Mouse (Mus musculus) gastrocnemius, adult 2 months (tissue): ENCODE results near the gene Magi1. TPM values are rescaled to one million over a fixed set of nuclear protein-coding genes. Genes with fewer than 3 reads are reported as not detected.

Experiments
- DNase-seq: peaks from one replicate; pipeline ENCODE4 v3.0.0; 2022
- H3K27ac ChIP-seq: fragments of 200-600 bp; 2 replicates; pipeline ENCODE4 v1.8.1; 2022; ENCODE audit warnings: mild to moderate bottlenecking
- H3K4me3 ChIP-seq: fragments of 200-600 bp; 2 replicates; pipeline ENCODE4 v1.8.1; 2022; ENCODE audit warnings: mild to moderate bottlenecking, moderate library complexity
- CTCF ChIP-seq: fragments of 200-600 bp; IDR thresholded peaks from 2 replicates; pipeline ENCODE4 v1.8.1; 2022; ENCODE audit warnings: antibody characterized with exemption, mild to moderate bottlenecking, moderate library complexity
- intact Hi-C: fragments of 180-260 bp; cut with DNase I; formaldehyde crosslinking; loops from one replicate; pipeline ENCODE4 v1.15.1; 2025
- total RNA-seq, 2 experiments: library from RNA; stranded (reverse); gene quantifications; 2 replicates each; pipeline ENCODE4 v1.2.3; 2021

Gene Magi1
- total RNA-seq, 2 experiments from 2014 or later, result 4.2 to 4.5 TPM

DNA sequence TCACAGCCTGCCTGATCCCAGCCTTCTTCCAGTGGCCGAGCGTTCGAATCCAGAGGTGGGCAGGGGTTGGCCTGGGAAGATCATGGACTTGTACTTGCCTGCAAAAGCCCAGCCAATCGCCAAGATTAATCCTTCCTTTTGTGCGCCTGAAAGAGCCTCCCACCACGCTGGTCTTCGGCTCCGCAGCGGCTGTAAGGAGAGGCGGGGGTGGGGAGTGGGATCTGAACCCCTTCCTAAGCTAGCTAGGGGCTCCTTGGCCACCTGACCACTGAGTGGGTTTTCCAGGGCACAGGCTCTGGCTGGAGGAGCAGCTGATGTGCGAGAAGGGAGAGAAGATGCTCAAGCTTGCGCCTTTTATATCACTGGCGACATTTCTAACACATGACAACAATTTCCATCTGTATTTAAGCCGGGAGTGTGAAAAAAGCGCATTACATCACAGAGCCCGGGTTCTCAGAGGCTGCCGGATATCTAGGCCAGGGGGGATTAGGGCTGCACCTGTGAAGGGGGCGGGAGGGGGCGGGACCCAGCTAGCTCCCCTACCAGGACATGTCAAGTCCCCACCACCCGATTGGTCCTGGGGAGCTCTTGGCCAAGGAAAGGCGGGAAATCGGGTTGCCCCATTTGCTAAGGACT lies 370.4 kb downstream of the Magi1 start:
- Histone ChIP-seq H3K27ac (peak overlapping the region; percentile 35), H3K4me3 (peak overlapping the region; percentile 45)
- no peak for DNase-seq
- TF ChIP-seq CTCF, result no peak
- intact Hi-C loops, result no loop called here

DNA sequence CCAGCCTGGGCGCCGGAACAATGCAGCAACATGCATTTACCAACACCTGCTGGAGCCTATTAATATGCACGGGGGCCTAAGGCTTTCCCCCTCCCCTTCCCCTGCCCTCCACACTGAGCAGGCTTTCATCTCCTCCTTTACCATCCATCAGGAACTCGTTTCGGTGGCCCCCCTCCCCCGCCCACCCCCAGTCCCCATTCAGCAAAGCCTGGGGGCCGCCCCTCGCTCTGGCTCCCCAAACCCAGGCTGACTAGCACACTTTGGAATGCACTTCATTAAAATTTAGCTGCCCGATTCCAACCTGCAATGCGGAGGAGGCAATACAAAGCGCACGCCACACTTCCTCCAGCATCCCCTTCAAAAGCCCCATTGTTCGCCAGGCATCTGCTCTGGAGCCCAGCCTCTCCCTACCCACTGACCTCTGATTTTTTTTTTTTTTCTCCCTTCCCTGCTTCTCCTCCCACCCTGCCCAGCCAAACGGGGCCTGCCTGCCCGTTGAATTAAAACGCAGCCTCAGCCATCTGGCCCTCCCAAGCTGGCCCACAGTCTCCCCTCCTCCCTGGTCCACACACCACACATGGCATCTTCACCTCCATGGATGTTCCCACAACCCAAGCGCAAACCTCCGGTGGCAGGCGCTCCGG lies 371.0 kb downstream of the Magi1 start:
- intact Hi-C loops, result no loop called here
- Histone ChIP-seq H3K27ac (peak overlapping the region; percentile 35), H3K4me3 (peak overlapping the region; percentile 45)
- no peak for DNase-seq
- no peak for TF ChIP-seq CTCF

DNA sequence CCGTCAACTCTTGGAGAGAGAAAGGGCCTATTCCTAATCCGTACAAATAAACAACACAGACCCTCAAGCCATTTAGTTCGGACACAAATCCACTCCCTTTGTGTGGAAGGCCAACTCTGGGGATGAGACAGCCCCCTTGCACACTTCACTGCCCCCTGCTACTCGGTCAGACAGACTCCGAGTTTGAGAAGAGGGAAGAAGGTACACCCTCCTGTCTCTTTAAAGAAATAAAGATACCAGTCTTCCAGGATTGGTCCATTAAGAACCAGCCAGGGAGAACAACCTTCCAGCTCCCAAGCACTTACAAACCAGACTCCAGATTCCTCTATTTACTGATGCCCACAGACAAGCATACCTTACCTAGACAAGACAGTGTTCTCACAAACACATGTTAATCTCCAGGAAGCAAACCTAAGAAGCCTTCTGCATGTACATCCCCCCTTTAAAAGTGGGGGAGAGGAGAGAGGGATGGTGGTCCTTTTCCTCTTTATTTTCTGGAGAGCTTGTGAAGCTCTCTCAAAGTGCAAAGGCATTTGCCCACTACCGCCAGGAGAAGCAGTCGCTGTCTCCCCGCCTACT lies 371.6 kb downstream of the Magi1 start:
- intact Hi-C loops, result no loop called here
- Histone ChIP-seq H3K4me3 (no peak overlapping the region; the same call in 1 of the 2 replicates), H3K27ac (peak overlapping the region; percentile 31; the same call in 1 of the 2 replicates)
- TF ChIP-seq CTCF, result no peak
- no peak for DNase-seq

DNA sequence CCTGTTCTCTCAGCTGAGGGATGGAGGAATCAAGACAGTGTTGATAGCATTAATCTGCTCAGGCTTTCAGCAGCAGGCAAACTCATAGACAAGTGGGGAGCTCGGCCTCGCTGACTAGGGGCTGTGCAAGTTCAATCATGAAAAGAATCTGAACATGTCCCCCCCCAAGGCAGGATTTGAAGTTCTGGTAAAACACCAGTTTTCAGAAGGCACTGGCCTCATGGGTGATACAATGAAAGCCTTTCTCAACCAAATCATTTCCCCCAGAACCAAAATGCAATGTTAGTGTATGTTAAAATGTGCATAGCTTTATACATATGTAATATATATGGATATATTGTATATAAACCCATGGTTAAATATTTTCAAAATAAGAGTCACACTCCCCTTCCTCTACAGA lies 372.3 kb downstream of the Magi1 start:
- TF ChIP-seq CTCF, result no peak
- Histone ChIP-seq H3K4me3 (no peak overlapping the region), H3K27ac (no peak overlapping the region)
- DNase-seq, result no peak
- intact Hi-C loops, result no loop called here

DNA sequence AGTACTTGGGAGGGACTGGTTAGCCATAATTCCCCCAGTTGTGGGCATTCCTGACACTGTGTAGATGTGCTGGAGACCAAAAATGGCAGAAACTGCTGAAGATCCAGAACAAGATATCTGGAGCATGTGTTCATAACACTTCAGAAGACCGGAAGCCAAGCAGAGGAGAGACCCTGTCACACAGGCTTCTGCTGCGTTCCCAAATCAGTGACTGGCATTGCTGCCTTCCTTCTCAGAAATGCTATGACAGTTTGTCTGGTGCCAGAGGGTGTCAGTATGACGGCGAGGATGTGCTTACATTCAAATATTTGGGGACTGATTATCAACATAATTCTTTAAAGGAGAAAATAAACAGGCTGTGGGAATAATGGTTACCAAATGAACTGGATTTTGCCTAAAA lies 373.7 kb downstream of the Magi1 start:
- Histone ChIP-seq H3K27ac (no peak overlapping the region), H3K4me3 (no peak overlapping the region)
- intact Hi-C loops, result loop anchor here (10.0 kb wide), 1 partner anchor 115 kb away; no protein-coding TSS in a partner anchor
- DNase-seq, result no peak
- no peak for TF ChIP-seq CTCF

DNA sequence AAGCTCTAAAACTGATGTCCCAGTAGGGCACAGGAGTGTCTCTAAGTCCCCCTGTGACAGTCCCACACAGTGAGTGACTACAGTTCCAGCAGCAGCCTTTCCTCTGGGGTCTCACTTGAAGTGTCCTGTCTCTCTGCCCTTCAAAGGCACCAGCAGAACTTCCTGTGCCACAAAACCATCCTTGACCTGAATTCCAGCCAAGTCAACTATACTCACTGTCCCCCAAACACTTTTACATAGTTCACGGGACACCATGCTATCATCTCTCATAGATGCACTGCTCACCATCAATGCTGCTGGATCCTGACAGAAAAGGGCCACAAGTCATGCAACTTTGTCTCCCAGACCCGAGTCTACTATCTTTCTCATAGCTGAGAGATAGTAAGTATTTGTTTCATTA lies 378.7 kb downstream of the Magi1 start:
- no peak for TF ChIP-seq CTCF
- intact Hi-C loops, result loop anchor here (10.0 kb wide), 1 partner anchor 110 kb away; no protein-coding TSS in a partner anchor
- DNase-seq, result no peak
- Histone ChIP-seq H3K4me3 (no peak overlapping the region), H3K27ac (no peak overlapping the region)

DNA sequence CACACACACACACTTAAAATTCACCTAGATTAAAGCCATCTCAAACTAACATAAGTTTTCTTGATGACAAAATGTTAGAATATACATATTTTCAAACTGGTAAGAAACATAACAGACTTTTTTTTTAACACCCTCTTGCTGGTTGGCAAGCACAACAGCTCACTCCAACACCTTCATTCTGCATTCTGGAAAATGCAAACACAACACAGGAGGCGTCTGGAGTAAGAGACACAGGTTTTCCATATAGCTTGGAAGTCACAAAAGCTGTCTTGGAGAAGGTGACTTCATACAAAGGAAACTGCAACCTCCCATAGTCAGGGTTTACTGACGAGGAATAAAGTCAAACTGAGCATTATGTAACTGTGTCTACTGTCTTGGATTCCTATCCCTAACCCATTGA lies 381.5 kb downstream of the Magi1 start:
- no peak for TF ChIP-seq CTCF

DNA sequence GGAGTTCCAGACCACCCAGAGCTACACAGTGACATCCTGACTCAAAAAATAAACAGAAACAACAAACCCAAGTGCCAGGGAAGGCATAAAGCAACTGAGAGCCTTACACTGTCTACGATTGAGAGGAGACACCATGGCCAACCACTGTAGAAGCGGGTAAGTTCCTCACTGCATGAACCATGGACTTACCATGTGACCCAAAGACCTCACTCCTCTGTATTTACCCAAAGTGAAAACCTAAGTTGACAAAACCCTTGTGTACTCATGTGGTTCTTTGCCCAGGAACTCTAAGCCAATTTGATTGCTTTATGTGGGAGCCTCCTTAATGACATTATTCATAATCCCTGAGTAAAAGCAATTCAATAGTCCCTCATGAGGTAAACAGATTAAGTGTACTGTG lies 382.3 kb downstream of the Magi1 start:
- H3K27ac ChIP-seq, result no peak overlapping the region
- no peak for DNase-seq
- intact Hi-C loops, result loop anchor here (10.0 kb wide), 1 partner anchor 107 kb away; no protein-coding TSS in a partner anchor
- no peak overlapping the region for H3K4me3 ChIP-seq
- no peak for TF ChIP-seq CTCF

More for the DNA sequence above, 381.5 kb downstream of the Magi1 start:
- no peak overlapping the region for H3K27ac ChIP-seq
- H3K4me3 ChIP-seq, result no peak overlapping the region
- intact Hi-C loops, result loop anchor here (10.0 kb wide), 1 partner anchor 107 kb away; no protein-coding TSS in a partner anchor
- no peak for DNase-seq

DNA sequence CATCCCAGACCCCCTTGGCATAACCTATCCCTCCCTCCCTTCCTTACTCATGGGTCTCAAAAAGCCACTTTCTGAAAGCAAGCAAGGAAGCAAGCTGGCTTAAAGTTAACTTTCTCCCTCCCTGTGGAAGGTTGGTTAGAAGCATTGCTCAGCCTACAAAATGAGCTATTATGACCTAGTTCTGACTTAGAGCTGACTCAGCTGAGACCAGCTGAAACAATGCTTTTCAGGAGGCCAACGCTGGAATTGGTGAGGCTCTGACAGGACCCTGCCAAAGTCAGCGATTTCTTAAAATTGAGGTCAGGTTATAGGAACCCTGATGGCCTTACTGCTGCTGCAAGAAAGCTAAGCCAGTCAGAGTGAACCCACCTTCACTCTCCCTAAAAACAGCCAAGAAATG lies 386.2 kb downstream of the Magi1 start:
- intact Hi-C loops, result no loop called here
- no peak overlapping the region for H3K4me3 ChIP-seq
- DNase-seq, result no peak
- no peak for TF ChIP-seq CTCF
- no peak overlapping the region for H3K27ac ChIP-seq

DNA sequence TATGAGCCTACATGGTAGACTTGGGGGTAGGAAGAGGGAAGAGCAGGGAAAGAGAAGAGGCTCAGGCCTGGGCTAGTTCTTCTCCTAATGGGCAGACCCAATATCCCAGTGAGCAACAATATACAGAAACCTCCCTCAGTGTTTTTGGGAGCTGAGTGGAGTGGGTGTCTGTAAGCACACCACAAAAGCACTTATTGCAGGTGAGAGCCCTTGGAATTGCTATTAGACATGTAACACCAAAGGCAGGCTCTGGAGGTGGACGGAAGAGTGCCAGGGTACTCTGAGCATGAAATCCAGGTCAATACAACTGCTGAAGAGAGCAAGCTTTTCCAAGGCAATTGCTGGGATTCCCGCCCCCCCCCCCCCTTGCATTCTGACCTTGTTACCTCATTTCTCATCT lies 388.0 kb downstream of the Magi1 start:
- H3K4me3 ChIP-seq, result no peak overlapping the region
- no peak for DNase-seq
- intact Hi-C loops, result no loop called here
- no peak for TF ChIP-seq CTCF
- H3K27ac ChIP-seq, result no peak overlapping the region

DNA sequence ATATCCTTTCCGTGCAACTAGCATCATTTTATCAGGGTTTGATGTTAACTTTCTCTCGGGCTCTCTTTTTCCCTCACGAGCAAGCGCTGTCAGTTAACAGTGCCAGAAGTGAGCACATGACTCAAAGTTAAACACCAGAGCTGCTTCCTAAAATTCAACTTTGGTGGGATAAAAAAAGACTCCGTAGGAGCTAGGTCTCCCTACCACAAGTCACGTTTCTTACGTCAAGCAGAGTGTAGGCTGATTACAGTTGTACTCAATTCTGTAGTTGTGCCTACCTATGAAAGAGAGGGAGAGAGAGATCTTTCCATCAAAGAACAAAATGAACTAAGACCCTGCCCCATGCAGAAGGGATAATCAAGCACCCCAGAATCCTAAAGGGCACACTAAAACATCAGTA lies 389.8 kb downstream of the Magi1 start:
- Histone ChIP-seq H3K27ac (no peak overlapping the region), H3K4me3 (no peak overlapping the region)
- no peak for TF ChIP-seq CTCF
- intact Hi-C loops, result no loop called here
- DNase-seq, result no peak

DNA sequence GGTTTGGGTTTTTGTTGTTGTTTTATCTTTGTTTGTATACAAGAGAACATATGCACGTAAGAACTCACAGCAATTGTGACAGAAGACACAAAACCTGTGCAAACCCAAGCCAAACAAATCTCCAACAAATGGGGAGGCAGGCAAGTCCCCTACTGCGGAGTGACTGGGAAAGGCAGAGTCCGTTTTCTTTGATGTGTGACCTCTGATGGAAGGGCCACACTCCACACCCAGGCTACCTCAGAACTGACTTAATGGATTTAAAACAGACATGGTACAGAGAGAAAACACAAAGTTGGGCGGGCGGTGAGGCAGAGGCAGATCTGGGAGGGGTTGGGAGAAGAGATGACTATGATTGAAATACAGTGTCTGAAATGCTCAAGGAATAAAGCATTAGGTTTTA lies 390.8 kb downstream of the Magi1 start:
- H3K27ac ChIP-seq, result no peak overlapping the region
- peak overlapping the region; percentile 29 for H3K4me3 ChIP-seq
- TF ChIP-seq CTCF, result no peak
- no peak for DNase-seq
- intact Hi-C loops, result no loop called here

DNA sequence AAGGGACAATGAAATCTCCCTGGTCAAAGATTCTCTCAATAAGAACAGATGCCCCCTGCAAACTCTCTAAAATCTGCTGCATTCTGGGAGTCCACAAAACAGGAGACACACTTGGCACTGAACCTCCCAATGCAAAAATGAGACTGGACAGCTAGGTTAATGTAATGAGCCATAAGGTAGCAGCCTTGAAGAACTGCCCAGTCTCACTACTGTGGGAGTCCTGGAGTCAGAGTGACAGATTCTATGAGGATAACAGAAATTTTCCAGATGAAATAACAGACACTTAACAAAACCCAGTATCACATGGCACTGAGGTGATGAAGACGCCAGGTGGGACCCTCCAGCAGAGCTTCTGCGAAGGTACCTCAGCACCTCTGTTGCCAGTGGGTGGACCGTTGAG lies 393.7 kb downstream of the Magi1 start:
- H3K27ac ChIP-seq, result no peak overlapping the region
- H3K4me3 ChIP-seq, result no peak overlapping the region
- TF ChIP-seq CTCF, result no peak
- no peak for DNase-seq
- intact Hi-C loops, result no loop called here
